Mouse (Mus musculus): ENCODE measurements around the gene Scgb1a1. TPM values are rescaled to one million over a fixed set of nuclear protein-coding genes. Genes with fewer than 3 reads are reported as not detected.

The Scgb1a1 gene
- polyA plus RNA-seq, 1 experiment: not detected

DNA sequence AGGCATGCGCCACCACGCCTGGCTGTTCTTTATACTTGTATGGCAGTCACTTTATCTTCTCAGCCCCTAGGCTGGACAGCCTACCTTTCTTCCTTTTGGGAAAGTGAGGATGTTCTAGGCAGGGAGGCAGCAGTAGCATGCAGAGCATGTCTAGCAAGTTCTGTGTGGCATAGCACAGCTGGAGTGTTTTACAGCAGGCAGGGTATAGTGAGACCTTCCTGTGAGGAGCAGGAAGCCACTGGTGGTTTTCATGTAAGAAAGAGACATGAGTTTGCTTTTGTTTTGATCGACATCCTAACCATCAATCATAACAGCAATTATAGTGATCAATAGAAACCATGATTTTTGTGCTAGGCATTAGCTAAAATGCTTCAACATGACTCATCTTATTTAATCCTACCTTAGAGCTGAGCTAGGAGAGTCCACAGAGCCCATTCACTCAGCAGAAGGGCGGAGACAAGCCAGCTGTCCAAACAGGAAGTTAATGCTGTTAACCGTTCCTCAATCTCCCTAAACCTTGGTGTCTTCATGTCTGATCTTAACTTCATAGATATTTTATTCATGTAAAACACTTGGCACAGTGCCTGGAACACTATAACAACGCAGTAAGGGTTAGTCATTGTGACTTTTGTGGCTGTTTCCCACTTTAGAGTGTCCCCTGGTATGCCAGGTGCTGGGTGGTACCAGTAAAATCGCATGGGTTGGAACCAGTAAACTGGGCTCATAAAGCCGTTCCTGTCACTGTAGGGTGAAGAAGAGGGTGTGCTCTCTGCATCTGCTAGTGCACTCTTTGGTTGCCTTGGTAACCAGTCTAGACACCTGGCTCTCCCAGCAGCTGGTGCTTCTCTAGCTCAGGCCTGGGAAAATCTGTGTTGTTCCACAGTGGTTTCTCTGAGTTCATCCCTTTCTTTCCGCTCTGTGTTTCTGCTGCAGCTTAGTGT, 21.9 kb downstream of the Scgb1a1 start:
- no peaks in the 10 kb centered on the region for H3K27me3 ChIP-seq (ENCODE audit: control insufficient read depth, insufficient read depth, insufficient read length)
- H3K79me2 ChIP-seq (ENCODE audit: control insufficient read depth, insufficient read depth): no peaks in the 10 kb centered on the region
- no peak overlapping the region for H3K4me3 ChIP-seq
- TF ChIP-seq USF1 (IDR thresholded peaks at IDR 0.05; ENCODE audit: low read depth): no peak
- TF ChIP-seq E2F4 (IDR thresholded peaks at IDR 0.05; ENCODE audit: insufficient read depth): no peak
- 0 out of 2 replicates have a peak, but pooled peaks have one; percentile 18 for TF ChIP-seq CEBPB (IDR thresholded peaks at IDR 0.05; ENCODE audit: insufficient read depth, poor library complexity, severe bottlenecking)
- peak; percentile 23 to 94 (median 90) for TF ChIP-seq MYOD1 (IDR thresholded peaks at IDR 0.05; ENCODE audit: control insufficient read depth in 1 of 3, insufficient read length in 2 of 3, low read depth in 2 of 3)
- TF ChIP-seq MYOG (IDR thresholded peaks at IDR 0.05; ENCODE audit: control insufficient read depth in 1 of 3, insufficient read depth in 1 of 3, insufficient read length in 2 of 3, low read depth in 2 of 3): peak; percentile 57 to 91 (median 68)
- no peak for TF ChIP-seq POLR2A (IDR thresholded peaks at IDR 0.05; ENCODE audit: insufficient read length, low read depth)
- TF ChIP-seq POLR2AphosphoS2 (IDR thresholded peaks at IDR 0.05; ENCODE audit: insufficient read length, low read depth): no peak
- TF ChIP-seq TCF12 (IDR thresholded peaks at IDR 0.05; ENCODE audit: insufficient read depth, poor library complexity, severe bottlenecking): peak; percentile 46
- peak; percentile 20 for TF ChIP-seq TCF3 (IDR thresholded peaks at IDR 0.05; ENCODE audit: insufficient read length, low read depth)
- TF ChIP-seq SRF (IDR thresholded peaks at IDR 0.05; ENCODE audit: control insufficient read depth, insufficient read length, low read depth): no peak
- no peak for TF ChIP-seq REST (IDR thresholded peaks at IDR 0.05; ENCODE audit: insufficient read depth, insufficient read length)
- TF ChIP-seq MAX (IDR thresholded peaks at IDR 0.05; ENCODE audit: low read depth): no peak
- peaks cover 4% of the 10 kb centered on the region for H3K36me3 ChIP-seq (ENCODE audit: control insufficient read depth, insufficient read depth)
- H3ac ChIP-seq (ENCODE audit: control insufficient read depth, insufficient read length): no peak overlapping the region
- H3K4me2 ChIP-seq (ENCODE audit: low read depth): peak overlapping the region; percentile 53

DNA sequence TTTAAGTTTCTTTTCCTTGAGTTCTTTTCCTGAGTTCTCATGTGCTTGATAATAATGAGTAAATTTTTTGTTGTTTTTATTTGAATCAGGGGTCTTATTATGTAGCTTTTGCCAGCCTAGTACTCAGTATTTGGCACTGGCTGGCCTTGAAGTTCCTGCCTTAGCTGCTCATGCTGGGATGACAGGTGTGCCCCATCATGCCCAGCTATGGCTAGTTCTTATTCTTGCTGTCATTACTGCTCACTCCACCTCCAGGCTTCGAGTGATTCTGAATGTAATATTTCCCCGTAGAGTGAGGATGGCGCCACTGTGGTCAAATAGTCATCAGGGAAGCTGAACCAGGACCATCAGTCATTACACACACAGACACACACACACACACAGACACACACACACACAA, 23.9 kb downstream of the Scgb1a1 start:
- Histone ChIP-seq H3K36me3 (ENCODE audit: control insufficient read depth, insufficient read depth) (peaks cover 4% of the 10 kb centered on the region), H3K4me3 (no peak overlapping the region), H3K4me2 (ENCODE audit: low read depth) (no peak overlapping the region), H3ac (ENCODE audit: control insufficient read depth, insufficient read length) (no peak overlapping the region), H3K79me2 (ENCODE audit: control insufficient read depth, insufficient read depth) (no peaks in the 10 kb centered on the region), H3K27me3 (ENCODE audit: control insufficient read depth, insufficient read depth, insufficient read length) (no peaks in the 10 kb centered on the region)
- TF ChIP-seq POLR2A (IDR thresholded peaks at IDR 0.05; ENCODE audit: insufficient read length, low read depth) (no peak), MYOD1 (IDR thresholded peaks at IDR 0.05; ENCODE audit: control insufficient read depth in 1 of 3, insufficient read length in 2 of 3, low read depth in 2 of 3) (peak in 1 of 3 experiments; percentile 47)

DNA sequence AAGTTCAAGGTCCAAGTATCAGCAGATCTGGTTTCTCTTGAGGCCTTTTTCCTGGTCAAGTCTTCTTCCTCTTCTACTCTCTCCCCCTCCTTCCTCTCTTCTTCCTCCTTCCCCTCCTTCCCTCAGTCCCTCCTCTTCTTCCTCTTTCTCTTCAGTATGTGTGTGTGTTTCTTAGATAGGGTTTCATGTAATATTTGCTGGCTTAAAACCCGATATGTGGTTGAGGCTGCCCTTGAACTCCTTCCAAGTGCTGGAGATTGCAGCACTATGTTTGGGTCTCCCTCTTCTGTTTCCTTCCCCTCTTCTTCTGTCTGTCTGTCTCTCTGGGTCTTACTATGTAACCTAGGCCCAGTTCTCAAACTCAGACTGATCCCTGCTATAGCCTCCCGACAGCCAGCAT, 24.9 kb downstream of the Scgb1a1 start:
- H3ac ChIP-seq (ENCODE audit: control insufficient read depth, insufficient read length): no peak overlapping the region
- H3K36me3 ChIP-seq (ENCODE audit: control insufficient read depth, insufficient read depth): no peaks in the 10 kb centered on the region
- no peak overlapping the region for H3K4me2 ChIP-seq (ENCODE audit: low read depth)
- H3K4me3 ChIP-seq: no peak overlapping the region
- no peaks in the 10 kb centered on the region for H3K27me3 ChIP-seq (ENCODE audit: control insufficient read depth, insufficient read depth, insufficient read length)
- TF ChIP-seq POLR2AphosphoS2 (IDR thresholded peaks at IDR 0.05; ENCODE audit: insufficient read length, low read depth) (no peak), MAX (IDR thresholded peaks at IDR 0.05; ENCODE audit: low read depth) (no peak), POLR2A (IDR thresholded peaks at IDR 0.05; ENCODE audit: insufficient read length, low read depth) (no peak), E2F4 (IDR thresholded peaks at IDR 0.05; ENCODE audit: insufficient read depth) (no peak), REST (IDR thresholded peaks at IDR 0.05; ENCODE audit: insufficient read depth, insufficient read length) (no peak), CEBPB (IDR thresholded peaks at IDR 0.05; ENCODE audit: insufficient read depth, poor library complexity, severe bottlenecking) (no peak)
- H3K79me2 ChIP-seq (ENCODE audit: control insufficient read depth, insufficient read depth): no peaks in the 10 kb centered on the region

DNA sequence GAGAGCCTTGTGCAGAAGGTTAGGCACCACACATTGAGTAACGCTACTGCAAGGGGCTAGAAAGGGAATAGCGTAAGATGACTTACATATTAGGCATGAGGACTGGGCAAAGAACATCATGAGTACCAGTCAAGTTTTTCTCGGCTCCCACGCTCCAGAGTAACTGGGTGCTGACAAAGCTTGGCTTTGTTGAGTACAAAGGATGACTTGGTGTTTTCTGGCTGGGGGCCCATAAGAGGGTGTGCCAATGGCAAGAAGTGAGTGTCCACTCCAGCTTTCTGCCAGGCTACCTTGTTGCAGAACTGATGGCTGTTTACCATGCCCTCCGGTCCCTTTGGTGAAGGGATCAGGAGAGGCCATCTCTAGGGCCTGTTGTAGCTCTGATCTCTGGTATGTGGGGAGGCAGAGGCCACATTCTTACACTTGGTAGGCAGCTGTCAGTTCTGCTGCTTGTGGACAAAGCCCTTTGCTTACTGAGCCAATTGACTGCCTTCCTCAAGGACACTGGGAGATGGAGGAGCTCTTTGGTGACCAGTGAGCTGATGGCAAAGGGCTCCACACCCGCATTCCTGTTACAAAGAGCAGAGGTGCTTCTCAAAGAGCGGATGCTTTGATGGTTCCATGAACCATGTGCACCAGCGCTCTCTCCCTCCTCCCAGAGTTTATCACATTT, 26.4 kb downstream of the Scgb1a1 start:
- Histone ChIP-seq H3K36me3 (ENCODE audit: control insufficient read depth, insufficient read depth) (no peaks in the 10 kb centered on the region), H3ac (ENCODE audit: control insufficient read depth, insufficient read length) (no peak overlapping the region), H3K27me3 (ENCODE audit: control insufficient read depth, insufficient read depth, insufficient read length) (no peaks in the 10 kb centered on the region), H3K79me2 (ENCODE audit: control insufficient read depth, insufficient read depth) (no peaks in the 10 kb centered on the region), H3K4me2 (ENCODE audit: low read depth) (peak overlapping the region; percentile 77), H3K4me3 (no peak overlapping the region)
- TF ChIP-seq E2F4 (IDR thresholded peaks at IDR 0.05; ENCODE audit: insufficient read depth) (no peak), MYOG (IDR thresholded peaks at IDR 0.05; ENCODE audit: control insufficient read depth in 1 of 3, insufficient read depth in 1 of 3, insufficient read length in 2 of 3, low read depth in 2 of 3) (peak in 2 of 3 experiments; percentile 32 to 73), MAX (IDR thresholded peaks at IDR 0.05; ENCODE audit: low read depth) (no peak), CEBPB (IDR thresholded peaks at IDR 0.05; ENCODE audit: insufficient read depth, poor library complexity, severe bottlenecking) (peak; percentile 59; the same call in 1 of the 2 replicates), SRF (IDR thresholded peaks at IDR 0.05; ENCODE audit: control insufficient read depth, insufficient read length, low read depth) (no peak), MYOD1 (IDR thresholded peaks at IDR 0.05; ENCODE audit: control insufficient read depth in 1 of 3, insufficient read length in 2 of 3, low read depth in 2 of 3) (peak in 2 of 3 experiments; percentile 23 to 55), TCF3 (IDR thresholded peaks at IDR 0.05; ENCODE audit: insufficient read length, low read depth) (no peak)

DNA sequence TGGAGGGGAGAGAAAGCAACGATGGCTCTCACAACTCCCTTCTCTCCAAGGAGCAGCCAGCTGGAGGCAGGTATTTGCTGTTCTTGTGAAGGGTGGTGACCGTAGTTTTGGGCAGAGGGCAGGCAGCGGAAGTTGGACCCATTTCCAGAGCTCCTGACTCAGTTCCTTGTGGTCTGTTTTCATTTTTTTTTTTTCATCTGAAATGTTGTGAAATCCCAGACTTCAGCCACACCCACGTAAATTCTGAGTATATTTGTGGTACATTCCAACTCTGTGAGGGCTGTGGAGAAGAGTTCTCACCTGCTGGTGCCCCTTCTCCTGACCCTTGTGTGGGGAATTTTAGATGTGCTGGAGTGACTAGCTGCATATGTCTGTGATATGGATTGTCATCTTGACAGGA, 27.7 kb downstream of the Scgb1a1 start:
- H3K4me3 ChIP-seq: no peak overlapping the region
- no peaks in the 10 kb centered on the region for H3K27me3 ChIP-seq (ENCODE audit: control insufficient read depth, insufficient read depth, insufficient read length)
- H3K36me3 ChIP-seq (ENCODE audit: control insufficient read depth, insufficient read depth): no peaks in the 10 kb centered on the region
- H3K4me2 ChIP-seq (ENCODE audit: low read depth): peak overlapping the region; percentile 77
- no peak overlapping the region for H3ac ChIP-seq (ENCODE audit: control insufficient read depth, insufficient read length)
- TF ChIP-seq TCF3 (IDR thresholded peaks at IDR 0.05; ENCODE audit: insufficient read length, low read depth) (no peak), POLR2A (IDR thresholded peaks at IDR 0.05; ENCODE audit: insufficient read length, low read depth) (no peak), CEBPB (IDR thresholded peaks at IDR 0.05; ENCODE audit: insufficient read depth, poor library complexity, severe bottlenecking) (peak; percentile 99), MYOD1 (IDR thresholded peaks at IDR 0.05; ENCODE audit: control insufficient read depth in 1 of 3, insufficient read length in 2 of 3, low read depth in 2 of 3) (peak in 2 of 3 experiments; percentile 29 to 56), USF1 (IDR thresholded peaks at IDR 0.05; ENCODE audit: low read depth) (no peak), REST (IDR thresholded peaks at IDR 0.05; ENCODE audit: insufficient read depth, insufficient read length) (no peak), MAX (IDR thresholded peaks at IDR 0.05; ENCODE audit: low read depth) (no peak), SRF (IDR thresholded peaks at IDR 0.05; ENCODE audit: control insufficient read depth, insufficient read length, low read depth) (peak; percentile 74)
- H3K79me2 ChIP-seq (ENCODE audit: control insufficient read depth, insufficient read depth): no peaks in the 10 kb centered on the region
